Mouse (Mus musculus) kidney, adult 8-10 months (tissue): ENCODE results near the gene Nostrin.
A peak's percentile ranks its signal among the peaks of the same experiment; 100 is the strongest.

Source experiments
- DNase-seq, 2 experiments: peaks; one replicate each; pipeline ENCODE4 v3.0.0; 2022

Nostrin gene

DNA sequence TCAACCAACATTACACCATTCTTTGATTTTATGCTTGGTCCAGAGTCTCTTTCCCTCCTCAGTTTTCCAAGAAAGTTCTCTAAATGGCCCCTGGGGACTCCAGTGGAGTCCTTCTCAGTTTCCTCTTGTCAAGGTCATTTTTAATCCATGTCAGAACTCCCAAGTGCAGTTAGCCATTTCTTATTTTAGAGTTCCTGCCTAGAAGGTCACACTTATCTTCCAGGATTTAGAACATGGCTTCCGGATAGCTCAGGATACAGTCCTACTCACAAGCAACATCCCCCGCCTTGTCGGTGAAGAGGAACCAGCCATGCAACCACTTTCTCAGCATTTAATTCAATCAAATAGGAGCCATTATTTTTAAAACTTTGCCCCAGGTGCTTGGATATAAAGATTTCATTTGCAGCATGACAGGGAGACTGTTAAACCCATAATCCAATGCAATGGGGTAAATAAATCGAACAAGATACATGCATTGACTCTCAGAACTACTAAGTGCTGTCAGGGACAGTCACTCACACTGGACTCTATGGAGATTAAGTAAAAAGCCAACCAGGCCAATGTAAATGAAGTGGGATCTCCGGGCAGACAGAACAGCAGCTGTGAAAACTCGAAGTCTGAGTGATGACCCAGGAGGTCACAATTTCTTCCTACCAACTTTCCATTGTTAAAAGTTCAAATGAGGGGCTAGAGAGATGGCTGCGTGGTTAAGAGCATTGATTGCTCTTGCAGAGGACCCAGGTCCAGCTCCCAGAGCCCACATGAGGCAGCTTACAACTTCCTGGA is 6.0 kb upstream of the Nostrin start:
- peak in 1 of 2 experiments; percentile 32 for DNase-seq

DNA sequence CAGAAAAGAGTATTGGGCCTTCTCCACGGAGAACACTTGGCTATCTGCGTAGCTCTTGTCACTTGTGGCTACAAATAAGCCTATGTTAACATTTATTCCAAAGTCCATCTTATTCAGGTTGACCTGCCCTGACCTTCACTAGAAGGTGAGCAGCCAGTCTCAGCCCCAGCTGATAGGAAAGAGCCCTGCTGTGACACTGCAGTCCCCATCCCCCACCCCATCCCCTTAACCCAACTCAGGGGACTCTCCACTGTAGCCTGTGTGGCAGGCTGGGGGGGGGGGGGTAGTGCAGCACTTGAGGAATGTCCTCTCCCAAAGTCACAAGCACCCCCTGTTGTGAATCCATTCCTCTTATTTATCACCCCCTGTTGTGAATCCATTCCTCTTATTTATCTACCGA is 3.6 kb upstream of the Nostrin start:
- no peak for DNase-seq

DNA sequence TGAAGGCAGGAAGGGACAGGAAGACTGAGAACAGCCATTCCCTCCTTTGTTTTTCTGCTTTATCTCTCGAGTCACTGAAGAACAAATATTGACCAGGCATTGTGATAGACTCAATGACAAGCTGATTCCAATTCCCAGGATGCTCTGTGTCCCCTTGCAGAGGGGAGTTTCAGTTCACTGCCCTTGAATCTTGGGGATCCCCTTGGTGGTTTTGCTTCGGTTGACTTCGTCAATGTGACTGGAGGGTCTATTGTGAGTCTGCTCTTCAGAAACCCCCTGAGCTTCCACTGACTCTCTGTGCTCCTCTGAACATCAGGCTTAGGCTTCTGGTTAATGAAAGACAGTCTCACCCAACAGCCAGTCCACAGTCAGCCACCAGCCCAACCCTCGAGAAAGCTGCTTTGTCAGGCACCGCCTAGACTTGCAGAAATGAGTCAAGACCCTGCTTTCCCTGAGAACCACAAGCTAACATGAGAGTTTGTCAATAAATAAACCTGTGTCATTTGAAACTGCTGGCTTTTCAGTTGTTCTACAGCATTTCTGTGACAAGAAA is 3.0 kb upstream of the Nostrin start:
- DNase-seq, result no peak

DNA sequence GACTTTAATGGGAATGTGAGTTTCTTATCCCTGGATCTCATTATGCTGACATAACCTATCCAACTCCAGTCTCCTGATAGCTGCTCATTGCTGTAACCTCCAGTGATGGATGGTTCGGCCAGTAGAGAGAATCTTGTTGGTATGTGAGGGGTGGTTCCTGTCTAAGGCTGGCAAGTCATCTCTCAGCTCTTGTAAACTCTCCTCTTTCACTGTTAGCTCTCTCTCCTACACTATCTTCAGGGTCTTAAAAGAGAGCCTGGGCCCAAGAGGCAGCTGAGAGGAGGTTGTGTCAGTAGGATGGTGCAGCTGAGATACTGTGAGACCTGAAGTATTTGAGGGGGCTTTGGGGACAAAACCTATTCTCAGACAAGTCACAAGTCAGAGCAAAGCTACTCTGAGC is 1.4 kb upstream of the Nostrin start:
- DNase-seq, result no peak

DNA sequence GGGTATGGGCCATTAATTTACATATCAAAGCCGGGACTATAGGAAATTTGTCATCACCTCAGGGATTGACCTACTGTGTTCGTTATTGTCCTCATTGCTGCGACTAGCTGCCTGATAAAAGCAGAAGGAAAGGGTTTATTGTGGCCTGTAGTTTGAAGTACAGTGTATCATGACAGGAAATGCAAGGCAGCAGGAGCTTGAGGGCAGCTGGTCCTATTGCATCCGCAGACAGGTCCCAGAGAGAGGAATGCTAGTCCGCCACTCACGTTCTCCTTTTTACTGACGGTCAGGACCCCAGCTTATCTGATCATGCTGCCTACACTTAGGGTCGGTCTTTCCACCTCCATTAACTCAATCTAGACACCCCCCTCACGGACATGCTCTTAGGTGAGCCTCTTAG is 663 bp upstream of the Nostrin start:
- no peak for DNase-seq

DNA sequence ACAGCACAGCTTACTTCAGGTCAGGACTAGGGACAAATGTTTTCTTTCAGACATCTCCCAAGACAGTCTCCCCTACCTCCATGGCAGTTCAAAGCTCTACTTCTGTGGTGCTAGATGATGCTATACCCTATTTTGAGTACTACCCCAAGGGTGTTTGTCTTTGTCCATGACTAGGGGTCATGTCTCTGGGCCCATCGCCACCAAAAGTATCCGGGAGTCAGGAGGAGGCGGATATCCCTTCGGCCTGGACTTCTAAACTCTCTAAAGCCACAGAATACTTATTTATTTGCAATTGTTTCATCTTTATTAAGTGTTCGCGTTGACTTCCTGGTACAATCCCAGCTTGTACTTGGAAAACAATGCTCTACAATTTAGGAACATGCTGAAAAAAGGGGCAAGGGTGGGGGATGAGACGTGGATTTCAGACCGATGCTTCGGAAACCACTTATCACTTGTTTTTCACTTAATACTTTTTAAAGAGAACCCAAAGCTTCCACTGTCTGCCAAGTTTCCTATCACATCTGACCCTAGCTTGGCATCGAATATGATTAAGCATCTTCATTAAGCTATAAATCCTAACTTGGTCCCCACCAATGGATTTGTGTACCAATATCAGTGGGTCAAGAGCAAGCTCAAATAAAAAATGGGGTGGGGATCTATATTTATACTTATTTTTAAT is 1.9 kb downstream of the Nostrin start:
- peak; percentile 23 to 24 for DNase-seq

DNA sequence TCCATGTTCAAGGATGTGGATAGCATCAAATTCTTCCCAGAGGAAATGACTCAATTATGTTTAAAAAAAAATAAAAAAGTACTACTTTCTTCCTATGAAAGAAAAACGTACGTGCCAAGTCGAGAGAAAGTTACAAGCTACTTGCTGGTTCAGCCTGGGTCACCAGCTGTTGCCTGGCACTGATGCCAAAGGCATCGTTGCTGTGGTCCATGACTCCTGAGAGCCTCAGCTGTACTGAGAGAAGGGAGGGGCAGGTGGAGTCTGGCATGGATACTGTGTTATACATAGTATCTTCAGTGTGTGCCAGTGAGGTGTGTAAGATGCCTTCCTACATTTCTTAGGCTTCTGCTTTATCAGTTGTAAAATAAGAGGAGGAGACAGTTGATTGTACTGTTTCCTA is 3.2 kb downstream of the Nostrin start:
- DNase-seq, result no peak

DNA sequence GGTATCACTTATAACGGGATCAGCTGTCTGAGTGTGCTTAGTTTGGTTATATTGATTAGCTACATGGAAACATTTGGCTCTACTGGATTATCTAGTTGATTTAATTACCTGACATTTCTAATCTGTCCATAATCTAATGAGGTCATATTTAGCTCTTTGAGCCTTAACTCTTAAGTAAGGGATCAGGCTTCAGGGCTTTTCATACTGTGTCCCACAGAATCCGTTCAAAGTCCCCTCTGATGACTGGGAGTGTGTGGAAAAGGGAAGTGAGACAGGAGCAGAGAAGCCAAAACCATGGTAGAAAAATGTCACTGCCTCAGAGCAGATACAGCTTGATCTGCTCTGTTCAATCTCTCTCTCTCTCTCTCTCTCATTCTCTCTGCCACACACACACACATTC is 4.6 kb downstream of the Nostrin start:
- DNase-seq, result no peak

DNA sequence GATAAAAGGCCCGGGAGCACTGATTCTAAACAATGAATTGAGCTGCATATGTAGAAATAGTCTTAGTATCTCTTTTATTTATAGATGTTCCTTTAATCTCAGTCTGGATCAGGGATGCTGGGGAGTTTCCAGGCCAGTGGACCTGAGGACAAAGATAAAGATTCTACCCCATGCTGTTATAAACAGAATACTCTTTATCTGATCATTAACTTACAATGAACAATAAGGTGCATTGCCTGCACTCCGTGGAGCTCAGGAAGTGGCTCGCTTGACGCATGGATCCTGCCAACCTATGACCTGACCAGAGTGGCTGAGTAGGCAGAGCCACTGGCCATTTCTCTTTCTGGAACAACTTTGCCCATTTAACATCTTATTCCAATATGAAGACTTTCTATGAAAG is 5.2 kb downstream of the Nostrin start:
- no peak for DNase-seq

DNA sequence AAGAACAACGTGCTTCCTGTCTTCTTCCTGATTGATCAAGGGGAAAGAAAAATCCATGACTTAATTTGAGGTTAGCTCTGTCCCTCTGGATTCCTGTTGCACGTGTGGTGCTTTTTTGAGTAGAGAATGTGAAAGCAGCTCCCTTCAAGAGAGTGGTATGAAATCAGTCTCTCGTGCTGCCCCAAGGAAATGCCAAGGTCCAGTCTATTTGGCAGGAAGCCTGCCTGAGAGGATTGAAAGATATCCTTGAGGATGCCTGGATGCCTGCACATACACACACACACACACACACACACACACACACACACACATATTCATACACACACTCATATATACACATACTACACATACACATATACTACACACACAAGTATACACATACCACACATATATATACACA is 13.1 kb downstream of the Nostrin start:
- DNase-seq, result no peak

DNA sequence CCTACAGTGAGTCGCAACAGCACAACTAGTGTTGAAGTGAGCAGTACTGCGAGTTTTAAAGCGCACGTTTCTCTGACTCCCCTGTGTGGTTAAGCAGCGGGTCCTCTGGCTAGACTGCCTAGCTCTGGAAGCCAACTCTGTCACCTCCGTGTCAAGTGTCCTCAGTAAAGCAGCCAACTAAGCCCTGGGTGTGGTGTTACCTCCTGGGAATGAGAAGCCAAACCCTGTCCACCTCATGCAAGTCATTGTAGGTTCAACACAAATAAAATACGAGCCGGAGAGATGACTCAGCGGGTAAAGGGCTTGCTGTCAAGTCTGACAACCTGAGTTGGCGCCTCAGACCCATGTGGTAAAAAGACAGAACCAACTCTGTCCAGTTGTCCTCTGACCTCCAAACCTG is 13.6 kb downstream of the Nostrin start:
- no peak for DNase-seq

DNA sequence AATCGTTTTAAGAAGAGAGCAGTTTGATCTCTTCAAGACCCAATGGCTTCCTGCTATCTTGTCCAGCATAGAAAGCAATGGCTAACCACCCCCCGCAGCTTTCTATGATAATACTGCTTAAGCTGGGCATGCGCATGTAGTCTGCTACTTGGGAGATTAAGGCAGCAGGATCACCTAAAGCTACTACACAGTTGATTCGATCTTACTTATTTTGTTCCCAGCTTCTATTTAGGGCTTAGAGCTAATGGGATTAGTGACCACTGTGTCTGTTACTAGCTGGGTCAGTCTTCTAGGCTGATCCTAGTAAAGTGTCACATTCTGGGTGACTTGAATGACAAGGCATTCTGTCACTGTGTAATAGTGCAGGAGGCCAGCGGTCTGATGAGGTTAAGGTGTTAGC is 15.2 kb downstream of the Nostrin start:
- DNase-seq, result no peak

DNA sequence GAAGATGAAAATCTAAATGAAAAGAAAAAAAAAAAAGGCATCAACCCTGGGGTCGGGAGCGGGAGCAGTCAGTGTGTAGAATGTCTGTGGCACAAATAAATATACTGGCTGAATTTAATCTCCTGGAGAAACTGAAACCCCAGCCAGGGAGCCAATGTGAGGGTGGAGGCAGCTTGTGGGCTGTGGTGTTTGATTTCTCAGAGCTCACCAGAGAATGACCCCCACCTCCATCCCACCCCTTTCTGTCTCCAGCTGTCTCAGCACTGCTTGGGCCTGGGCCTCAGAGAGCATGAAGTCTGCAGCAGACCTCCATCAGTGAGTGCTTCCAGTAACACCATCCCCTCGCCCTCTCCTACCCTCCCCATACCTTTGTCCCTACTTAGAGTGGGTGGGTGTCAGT is 20.3 kb downstream of the Nostrin start:
- no peak for DNase-seq

DNA sequence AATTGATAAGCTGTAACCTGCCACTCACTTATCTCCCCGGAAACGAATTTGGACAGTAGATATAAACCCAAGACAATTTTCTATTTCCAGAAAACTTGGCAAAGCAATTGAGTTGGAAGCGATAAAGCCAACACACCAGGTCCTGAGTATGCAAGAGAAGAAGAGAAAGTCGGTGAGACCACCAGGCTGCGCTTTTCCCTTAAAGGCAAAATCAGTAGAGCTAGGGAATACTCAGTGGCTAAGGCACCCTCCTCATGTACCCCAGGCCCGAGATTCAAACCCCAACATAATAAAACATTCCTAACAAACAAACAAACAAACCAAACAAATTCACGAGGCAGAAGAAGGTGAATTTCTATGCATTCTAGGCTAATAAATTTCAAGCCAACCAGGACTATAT is 20.7 kb downstream of the Nostrin start:
- DNase-seq, result no peak

DNA sequence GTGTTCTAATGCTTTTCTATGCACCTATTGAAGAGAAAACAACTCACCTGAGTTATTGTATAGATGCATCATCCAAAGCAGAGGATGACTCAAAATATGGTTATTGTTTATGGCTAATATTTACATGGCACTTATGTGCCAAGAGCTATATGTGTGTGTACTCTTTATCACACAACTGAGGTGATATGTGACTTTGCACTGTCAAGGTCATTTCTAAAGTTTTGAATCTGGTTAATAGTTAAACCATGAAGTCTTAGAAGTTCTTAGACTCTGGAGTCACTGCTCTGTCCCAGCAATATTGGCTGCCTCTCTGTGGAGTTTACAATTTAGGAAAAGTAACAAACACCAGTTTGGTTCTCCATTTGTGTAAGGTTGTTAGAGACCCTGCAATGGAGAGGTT is 23.3 kb downstream of the Nostrin start:
- DNase-seq, result no peak

DNA sequence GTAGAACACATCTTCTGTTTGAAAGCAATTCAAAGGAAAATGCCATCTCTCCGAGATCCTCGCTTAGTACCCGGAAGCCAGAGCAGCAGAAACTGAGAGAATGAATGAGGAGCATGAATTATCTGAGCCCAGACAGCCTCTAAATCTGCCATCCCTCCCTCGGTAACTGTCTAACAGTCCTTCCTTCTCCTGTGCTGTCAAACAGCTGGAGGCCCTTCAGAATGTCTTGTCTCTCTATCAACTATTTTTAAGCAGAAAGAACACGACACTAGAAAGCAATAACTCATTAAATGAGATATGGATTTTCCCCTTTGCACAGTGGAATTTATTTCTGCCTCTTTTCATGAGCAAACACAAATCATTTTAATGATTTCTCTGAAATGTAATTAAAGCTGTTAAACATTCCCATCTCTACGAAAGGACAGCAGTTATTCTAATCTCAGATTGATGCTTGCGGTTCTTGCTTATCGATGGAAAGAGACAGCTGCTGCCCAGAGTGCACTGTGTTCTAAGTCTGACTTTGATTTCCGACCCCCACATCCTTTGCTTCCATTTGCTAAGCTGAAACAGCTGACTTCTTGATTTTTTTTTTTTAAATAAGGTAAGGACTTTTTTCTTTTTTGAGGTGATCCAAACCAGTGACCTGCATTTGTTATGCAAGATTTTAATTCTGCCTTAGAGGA is 34.9 kb downstream of the Nostrin start:
- DNase-seq, result no peak

DNA sequence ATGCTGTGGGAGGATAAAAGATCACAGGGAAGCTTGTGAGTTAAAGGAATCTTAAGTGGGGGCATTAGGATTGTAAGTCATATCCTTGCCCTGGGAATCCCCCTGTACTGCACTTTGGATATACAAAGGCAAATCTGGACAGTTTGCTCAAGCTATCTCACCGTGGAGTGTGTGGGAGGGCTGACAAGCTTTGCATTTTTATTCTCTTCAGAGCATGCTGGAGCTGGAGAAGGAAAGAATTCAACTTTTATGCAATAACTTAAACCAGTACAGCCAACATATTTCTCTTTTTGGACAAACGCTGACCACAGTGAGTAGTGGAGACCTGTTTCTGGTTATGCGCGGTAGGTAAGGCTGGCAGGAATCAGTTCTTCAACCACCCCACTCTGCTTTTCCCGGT is 39.7 kb downstream of the Nostrin start:
- no peak for DNase-seq

DNA sequence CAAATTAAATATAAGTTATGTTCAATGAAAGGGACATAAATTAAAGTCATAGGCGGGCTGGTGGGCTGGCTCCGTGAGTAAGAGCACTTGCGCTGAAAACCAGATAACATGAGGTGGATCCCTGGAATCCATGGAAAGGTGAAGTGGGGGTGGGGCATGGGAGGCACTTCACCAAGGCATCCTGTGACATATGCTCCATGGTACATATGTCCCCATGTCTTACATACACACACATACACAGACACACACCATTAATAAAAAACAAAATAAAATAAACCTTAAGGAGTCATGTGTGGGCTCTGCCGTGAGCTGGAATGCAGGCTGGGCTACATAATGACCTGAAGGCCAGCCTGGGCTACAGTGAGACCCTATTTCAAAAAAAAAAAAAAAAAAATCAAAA is 44.1 kb downstream of the Nostrin start:
- DNase-seq, result no peak

DNA sequence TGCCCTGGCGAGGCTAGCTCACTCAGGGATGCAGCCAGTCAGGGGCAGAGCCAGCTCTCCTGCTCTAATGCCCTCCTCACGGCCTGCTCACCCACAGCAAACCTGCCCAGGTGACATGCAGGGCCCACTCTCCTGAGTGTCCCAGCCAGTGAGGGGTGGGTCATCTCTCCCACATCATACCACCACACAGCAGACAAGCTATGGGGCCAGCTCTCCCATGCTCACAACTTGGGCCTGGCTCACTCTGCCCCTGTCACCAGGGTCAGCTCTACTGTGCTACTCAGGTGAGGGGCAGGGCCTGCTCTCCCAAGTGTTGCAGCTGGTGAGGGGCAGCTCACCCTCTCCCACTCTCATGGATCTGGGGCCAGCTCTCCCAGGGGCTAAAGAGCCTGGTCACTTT is 52.4 kb downstream of the Nostrin start:
- DNase-seq, result no peak

DNA sequence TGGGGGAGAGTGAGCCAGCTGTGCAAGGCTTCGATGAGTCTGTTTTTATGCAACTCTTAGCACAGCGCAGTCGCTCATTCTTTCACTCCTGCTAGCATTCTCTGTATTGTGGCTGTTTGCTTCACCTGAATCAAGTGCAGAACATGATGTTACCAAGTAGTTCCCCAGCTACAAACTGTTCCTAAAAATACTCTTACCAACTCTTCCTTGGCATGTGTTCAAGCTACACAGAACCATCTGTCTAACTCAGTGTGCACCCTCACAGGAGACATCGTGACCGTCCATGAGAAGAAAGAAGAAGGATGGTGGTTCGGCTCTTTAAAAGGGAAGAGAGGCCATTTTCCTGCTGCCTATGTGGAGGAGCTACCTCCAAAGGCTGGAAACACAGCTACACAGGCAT is 53.1 kb downstream of the Nostrin start:
- no peak for DNase-seq

DNA sequence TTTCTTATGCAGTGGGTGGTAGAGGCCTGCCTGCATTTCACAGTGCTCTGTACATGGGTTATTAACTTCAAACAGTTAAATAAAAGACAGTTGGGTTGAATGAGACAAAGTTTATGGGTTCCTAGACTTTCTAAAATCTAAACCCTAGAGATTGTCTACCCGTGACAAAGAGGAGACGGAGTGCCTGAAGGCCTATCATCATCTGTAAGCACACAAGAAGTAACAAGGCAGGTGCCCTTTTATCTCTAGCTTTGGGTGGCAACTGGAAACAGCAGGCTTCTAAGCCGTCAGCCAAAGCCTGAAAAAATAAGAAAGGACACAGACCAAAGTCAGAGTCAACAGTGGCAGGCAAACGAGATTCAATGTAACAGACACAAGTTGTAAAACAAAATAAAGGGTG is 53.6 kb downstream of the Nostrin start:
- no peak for DNase-seq

DNA sequence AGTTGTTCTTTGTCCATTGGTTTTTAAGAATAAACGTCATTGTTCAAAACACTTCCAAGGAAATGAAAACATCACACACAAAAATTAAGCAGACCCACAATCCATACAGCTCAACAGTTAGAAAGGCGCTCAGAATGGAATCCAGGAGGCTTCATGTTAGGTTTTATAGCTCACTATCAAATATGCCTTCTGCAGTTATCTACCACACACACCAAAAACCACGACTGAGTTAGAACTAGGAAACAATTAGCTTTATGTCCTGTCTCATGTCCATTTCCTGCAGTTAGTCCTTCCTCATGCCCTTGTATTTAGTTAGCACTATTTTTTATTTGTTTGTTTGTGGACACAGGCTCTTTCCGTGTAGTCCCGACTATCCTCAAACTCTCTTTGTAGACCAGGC is 55.5 kb downstream of the Nostrin start:
- no peak for DNase-seq

DNA sequence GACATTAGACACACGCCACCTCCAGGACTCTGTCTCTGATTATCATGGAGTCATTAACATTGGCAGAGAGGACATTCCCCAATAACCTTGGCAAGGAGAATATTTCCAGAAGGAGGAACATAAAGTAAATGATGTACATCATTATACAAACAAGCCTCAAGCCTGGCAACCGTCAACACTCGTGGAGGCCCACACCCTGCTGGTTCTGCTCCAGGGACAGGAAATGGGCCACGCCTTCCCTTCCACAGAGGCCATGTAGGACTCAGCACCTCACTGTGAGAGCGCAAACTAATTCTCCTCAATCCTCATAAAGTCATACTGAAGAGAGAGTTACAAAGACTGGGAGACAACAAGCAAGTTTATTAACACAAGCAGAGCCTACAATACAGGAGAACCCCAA is 58.0 kb downstream of the Nostrin start:
- DNase-seq, result no peak

DNA sequence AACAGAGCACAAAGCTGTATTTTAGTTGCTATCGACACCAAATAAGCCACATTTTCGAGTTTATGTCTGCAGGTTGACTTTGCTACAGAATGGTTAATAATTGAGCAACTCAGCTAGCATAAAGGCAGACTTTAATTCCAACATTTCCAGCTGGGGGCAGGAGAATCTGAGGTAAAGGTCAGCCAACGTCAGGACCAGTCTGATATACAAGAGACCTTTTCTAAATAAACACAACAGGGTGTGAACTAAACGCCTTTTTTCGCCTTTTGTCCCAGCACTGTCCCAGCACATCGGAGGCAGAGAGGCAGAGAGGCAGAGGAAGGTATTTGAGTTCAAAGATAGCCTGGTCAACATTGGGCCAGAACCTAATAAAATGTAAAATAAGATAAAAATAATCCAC is 69.6 kb downstream of the Nostrin start:
- DNase-seq, result peak; percentile 41 to 59
